Mouse (Mus musculus): ENCODE results near the gene Aen.

GRCm38 (mm10) chr7:78912253-78912973, 16.8 kb downstream of the Aen start:
- no peak for TF ChIP-seq CTCF (conservative IDR thresholded peaks at IDR 0.05; ENCODE audit: low read length)
- no peak for TF ChIP-seq POU5F1 (IDR thresholded peaks at IDR 0.05; ENCODE audit: borderline replicate concordance, low read length)
- no peak for TF ChIP-seq NANOG (IDR thresholded peaks at IDR 0.05; ENCODE audit: borderline replicate concordance, low read length)

Measured in E14TG2a.4 (cell line).